Mouse (Mus musculus) thymus, postnatal 14 days (tissue): Measurements from ENCODE around the gene Rcbtb2.
"Not testable (repeated sequence)": the region's sequence is repeated elsewhere in the genome, so short reads cannot be mapped to it uniquely, and the experiment has no call there.

Experiments
- DNase-seq: peaks from one replicate; pipeline ENCODE4 v3.0.0; 2021

Rcbtb2 gene

DNA sequence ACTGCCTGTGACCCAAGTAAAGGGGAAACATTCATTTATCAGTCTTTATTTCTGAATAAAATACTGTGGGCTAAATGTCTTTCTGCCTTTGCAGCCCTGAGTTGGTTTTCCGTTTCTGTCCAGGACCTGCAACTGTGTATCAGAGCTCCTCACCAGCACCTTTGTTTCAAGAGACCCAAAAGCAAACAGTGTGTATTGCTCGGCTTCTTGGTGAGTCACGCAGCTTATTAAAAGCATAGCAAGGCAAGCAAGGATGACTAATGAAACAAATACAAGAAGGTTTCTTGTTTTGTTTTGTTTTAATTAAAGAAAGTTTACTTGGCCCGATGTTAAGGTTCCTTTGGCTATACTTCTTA, at the start of gene Rcbtb2:
Gene Rcbtb2 (plus strand): TSS at position 115 of the 356 bp plus-strand sequence.
- DNase-seq, result no peak

DNA sequence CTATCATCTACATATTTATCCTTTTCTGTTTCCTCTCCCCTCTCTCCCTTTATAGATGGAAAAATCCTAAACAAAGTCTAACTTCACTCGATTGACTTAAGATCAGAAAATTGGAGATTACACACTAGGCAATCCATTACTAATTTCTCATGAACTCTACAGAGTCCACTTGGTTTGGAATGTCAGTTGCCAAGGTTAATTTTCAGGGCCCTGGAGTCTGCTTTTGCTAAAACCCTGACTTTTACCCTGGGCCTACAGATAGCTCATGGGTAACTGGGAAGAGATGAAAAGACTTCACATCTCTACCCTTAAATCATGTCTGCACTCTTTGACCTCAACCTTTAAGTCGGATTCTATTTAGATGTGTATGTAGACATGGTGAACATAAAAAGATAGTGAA, 39.3 kb upstream of the Rcbtb2 start:
- no peak for DNase-seq

DNA sequence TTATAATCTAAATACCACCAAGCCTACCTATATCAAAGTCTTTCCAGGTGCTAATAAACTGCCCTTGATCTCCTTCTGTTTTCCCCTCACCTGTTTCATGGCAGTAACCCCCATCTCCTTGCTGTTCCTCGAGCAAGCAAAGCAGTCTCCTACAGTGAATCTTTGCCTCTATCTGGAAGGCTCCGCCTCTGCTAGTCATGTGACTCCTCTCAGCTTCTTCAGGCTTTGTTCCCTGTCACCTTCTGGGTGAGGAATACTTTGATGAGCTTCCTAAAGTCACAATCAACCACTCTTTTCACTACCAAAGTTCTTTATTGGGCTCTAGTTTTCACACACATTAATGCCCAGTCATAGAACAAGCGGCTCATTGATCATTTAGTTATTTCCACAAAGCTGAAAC, 36.4 kb upstream of the Rcbtb2 start:
- DNase-seq, result no peak

DNA sequence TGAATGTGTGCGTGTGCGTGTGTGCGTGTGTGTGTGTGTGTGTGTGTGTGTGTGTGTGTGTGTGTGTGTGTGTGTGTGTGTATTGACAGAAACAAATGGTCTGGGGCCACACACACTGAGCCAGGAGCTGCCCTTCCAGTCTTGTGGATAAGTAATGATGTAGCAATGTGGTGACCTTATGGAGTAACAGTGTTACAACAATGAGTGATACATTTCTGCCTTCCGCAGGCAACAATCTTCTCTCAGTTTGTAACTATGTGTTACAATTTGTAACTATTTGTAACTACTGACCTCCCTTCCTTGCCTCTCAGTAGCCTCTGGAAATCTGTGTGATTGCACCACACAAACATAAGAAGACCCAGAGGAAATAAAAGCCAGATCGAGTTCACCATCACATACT, 35.6 kb upstream of the Rcbtb2 start:
- DNase-seq, result no peak

DNA sequence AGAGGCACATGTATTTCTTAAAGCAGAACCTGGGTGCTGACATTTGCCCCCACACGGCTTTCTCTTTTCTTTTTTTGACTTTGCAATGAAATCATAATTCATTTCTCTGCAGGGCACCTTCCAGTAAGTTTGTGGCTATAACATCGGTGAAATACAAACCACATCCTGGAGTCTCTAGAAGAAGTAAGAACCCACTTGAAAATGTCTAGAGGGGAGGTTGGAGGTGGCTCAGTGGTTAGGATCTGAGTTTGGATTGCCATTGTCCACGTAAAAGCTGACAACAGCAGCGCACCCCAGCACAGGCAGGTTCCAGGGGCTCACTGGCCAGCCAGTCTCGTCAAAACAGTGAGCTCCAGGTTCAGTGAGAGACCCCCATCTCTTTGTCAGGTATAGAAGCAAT, 35.1 kb upstream of the Rcbtb2 start:
- peak; percentile 48 for DNase-seq

DNA sequence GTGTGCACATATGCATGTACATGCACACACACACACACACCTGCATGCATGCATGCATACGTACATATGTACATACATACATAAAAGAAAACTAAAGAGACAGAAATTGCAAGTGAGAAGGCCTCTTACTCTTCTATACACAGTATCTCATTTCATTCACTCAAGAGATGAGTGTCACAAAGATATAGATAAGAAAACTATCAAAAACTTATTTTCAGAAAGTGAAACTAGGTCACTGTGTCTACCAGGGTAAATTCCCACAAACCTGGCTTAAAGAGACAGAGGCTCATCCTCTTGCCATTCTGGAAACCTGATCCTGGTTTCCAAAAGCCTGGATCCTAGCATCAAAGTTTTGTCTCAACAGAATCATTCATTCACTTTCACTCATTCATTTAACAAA, 34.6 kb upstream of the Rcbtb2 start:
- DNase-seq, result no peak

DNA sequence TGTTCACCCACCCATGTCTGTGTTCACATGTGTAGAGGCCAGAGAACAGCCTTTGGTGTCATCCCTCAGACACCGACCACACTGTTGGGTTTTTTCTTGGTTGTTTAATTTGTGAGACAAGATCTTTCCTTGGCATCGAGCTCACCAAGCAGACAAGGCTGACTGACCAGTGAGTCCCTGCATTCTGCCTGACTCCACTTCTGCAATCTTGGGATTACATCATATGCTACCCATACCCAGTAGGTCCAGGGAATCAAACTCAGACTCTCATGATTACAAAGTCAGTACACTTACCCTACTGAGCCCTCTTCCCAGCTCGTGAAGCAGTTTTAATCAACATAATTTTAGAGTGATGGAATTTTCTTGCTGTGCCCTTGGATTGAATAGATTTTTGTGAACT, 30.0 kb upstream of the Rcbtb2 start:
- DNase-seq, result no peak

DNA sequence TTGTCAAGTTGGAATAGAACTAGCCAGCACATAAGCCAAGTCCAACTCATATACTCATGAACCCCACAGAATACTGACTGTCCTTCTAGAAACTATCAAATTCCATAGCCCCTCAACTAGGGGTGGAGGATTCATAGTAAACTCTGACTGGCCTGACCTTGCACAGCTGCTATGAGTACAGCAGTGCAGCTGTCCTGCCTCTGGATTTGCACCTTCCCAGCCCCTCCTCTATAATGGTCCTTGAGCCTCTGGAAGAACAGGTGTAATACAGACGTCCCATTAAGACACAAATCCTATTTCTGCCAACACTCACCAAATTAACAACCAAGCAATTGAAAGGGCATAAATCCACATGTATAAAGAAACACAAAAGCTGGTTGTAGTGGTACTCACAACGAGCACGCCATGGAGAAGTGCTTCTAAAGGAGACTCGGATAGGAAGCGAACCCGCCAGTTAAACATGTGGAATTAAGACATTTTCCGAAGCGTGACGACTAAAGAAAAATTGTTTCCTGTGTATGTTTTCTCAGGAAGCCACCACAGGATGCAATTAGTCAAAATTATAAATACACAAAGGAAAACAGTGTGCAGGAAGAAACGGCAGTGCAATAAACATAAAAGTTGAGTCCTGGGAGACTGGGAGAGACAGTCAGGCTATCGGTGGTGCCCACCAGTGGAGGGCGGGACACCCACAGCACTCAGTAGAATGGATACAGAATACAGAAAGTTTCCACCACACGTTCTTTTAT, 27.9 kb upstream of the Rcbtb2 start:
- DNase-seq, result no peak

DNA sequence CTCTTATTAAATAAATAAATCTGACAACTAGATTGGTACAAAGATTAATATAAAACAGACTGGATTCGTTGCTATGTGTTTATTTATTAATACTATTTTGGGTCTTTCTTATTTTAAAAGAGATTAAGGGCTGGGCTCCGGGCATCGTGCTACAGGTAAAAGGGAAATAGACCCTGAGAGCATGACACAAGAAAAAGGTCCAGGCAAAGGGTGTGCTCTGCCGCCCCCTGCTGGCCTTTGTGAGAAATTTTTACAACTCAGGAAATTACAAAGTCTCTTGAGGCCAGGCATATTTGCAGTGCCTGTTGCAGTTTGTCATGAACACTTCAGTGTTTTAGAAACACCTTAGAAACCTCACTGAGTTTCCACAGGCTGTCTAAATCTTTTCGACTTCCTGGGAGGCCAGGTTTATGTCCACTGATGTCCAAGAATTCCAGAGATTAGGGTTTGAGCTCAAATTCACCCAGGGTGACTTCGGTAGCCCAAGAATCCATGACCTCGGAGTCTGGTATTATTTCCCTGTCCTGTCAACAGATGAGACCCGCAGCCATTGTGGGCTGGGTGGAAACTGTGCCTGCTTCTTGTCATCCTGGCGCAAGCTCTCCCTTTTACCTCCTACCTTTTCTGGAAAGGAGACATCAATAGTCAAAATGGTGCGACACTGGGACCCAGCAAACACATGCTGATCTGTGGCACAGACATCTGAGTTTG, 24.0 kb upstream of the Rcbtb2 start:
- peak; percentile 71 for DNase-seq

DNA sequence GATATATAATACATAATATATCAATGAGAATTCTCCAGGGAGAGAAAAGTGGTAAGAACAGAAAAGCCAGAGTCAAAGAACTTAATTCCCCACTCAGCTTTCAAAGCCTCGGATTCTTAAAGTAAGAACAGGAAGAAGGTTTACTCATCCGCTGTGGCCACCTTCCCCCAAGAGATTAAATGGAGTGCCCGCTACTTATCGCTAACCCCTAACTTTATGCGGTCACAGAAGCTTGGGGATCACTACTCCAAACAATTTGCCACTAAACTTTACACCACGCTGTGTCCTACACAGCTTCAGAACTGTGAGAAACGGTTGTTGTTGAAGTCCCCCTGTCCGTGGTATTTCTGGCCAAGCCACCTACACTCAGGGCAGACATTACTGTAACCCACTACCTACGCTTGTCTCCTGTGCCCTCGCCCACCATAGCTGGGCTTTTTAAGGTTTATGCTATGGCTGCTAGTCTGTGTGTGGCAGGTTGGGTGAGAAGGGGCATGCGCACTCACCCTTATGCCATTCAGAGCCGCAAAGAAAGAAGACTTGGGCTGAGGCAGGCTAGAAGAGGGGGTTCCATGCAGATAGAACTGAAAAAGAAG, 20.5 kb upstream of the Rcbtb2 start:
- no peak for DNase-seq

DNA sequence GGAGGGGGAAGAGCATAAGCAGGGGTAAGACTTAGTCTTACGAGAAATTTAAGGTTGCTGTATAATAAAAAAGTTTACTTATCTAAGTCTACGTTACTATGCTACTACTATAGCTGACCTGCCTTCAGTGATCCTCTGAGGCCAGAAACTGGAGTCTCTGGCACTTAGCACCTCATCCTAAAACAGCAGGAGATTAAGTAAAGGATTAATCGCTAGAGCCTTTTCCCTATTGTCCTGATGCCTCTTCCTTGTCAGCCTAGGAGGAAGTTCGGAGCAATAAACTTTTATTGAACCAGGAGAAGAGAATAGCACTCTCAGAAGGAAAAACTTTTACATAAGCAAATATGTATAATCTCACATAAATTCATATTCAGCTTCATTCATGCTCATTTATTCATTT, 19.9 kb upstream of the Rcbtb2 start:
- not testable (repeated sequence) for DNase-seq

DNA sequence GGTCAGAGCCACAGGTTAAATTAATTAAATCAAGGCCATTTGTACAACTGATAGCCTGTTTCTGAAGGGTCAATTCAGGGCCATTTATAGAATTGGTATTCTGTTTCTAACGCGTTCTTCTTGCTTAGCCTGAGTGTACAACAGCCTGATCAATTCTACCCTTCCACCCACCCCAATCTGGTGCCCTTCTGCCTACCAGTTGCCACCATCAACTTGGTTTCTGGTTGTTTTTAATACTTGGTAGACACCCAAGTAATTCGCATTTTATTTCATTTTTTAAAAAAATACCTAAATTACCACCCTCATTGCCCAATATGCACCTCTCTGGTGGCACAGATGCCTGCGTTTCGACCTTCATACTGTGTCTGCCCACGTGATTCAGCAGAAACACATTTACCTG, 17.9 kb upstream of the Rcbtb2 start:
- no peak for DNase-seq

DNA sequence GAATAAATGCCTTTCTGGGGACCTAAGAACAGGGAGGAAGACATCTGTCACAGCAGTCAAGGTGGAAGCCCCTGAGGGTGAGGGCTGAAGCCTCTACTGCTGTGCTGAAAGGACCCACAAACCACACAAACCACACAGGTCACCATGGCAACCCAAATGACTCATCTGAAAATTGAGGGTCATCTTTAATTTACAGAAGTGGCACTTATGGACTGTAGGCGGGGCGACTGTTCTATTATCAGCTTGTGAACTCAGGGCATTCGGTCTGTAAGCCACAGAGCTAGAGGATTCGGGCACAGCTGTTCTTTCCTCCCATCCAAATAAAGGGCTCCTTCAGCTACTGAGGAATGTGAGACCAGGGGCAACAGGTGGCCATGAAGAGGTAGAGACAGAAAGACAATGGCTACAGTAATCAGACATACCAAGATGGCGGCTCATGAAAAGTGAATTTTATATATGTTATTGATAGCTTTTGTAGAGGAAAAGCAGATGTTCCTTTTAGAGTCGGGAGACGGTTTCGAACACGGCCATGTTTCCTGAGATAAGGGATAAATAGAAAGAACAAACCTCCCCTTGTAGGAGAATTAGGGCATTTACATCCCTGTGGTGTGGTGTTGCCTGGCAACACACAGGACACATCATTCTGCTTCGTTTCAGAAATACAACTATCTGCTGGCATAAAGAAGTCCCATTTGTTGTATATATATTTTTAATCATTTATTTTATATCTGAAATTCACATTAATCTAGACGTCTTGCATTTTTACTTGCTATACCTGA, 17.2 kb upstream of the Rcbtb2 start:
- peak; percentile 64 for DNase-seq

DNA sequence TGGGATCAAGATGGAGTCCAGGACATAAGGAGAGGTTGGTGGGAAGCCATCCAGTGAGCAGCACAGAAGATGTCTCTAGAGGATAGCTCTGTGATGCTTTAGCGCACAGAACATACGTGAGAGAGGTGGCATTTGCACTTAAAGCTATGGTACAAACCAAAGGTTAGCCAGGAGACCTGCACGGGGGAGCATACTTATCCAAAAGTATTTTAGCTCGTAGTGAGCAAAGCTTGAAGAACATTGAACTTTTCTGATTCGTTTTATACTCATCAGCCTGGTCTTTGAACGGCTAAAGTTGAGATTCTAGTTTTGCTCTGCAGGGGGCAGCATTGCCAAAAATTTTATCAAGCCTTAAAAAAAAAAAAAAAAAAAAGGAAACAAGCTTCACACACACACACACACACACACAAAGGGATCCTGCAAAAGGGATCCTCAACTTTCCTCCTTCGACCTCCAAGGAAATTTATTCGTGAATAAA, 16.6 kb upstream of the Rcbtb2 start:
- peak; percentile 73 for DNase-seq

DNA sequence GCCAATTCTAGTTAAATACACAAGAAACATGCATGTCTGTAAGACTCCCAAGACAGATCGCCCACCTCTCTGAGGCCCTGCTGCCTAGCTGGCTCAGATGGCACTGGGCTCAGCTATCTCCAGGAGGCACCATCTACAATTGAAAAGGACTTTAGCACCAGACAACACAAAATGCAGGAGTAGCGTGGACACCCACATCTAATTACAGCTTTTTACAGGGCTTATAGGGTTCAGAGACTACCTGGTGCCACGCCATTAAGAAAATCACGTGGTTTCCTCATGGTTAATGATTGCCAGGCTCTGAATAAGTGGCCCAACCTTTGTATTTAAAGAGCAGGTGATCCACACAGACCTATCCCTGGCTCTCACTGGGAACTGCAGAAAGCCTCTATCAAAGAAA, 15.9 kb upstream of the Rcbtb2 start:
- DNase-seq, result peak; percentile 50

DNA sequence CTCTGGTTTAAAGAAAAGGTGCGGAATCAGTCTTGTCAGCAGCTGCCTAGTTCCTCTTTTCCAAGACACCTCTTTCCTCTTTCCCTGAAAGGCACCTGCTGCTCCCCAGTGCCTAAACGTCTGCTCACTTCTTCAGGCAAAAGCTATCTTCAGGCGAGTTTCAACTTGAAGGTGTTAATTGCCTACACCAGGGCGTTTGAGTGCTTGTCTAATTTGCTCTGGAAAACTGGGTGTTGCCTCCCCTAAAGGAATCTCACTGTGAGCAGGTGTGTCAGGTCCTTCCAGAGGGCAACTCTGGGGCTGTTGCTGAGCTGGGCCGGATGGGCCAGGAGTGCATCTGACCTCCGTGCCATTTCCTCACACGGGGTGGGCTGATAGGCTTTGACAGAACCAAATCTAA, 15.5 kb upstream of the Rcbtb2 start:
- no peak for DNase-seq

DNA sequence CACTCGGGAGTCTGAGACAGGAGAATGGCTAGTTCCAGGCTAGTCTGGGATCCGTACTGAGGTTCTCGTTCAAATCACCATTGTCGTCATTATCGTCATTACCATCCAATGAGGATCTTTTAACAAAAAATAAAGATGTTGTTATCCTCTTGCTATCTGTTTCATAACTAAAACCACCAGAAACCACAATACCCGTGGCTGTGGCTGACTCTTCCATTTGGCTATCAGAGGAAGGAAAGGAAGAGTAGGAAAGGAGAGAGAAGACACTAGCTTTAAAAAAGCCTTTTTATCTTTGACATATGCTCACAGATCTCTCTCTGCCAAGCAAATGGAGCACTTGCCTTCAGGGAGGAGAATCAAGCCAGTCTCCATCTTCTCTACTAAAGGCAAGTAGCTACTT, 14.9 kb upstream of the Rcbtb2 start:
- DNase-seq, result no peak

DNA sequence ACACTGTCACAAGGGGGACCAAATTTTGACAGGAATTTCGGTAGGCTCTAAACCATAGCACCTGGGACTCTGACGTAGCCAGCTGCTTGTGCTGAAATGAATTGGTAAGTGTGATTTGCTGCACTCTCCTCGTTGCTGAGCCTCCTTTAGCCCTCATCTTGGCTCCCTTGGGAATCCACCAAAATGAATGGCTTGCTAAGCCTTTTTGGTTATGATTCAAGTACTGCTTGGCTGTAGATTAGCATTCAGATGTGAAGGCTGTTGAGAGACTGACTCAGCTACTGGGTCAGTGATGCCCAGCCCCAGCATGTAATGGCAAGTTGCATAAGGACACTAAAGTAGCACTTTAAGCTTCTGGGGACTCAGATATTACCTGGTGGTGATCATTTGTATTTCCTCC, 12.2 kb upstream of the Rcbtb2 start:
- no peak for DNase-seq

DNA sequence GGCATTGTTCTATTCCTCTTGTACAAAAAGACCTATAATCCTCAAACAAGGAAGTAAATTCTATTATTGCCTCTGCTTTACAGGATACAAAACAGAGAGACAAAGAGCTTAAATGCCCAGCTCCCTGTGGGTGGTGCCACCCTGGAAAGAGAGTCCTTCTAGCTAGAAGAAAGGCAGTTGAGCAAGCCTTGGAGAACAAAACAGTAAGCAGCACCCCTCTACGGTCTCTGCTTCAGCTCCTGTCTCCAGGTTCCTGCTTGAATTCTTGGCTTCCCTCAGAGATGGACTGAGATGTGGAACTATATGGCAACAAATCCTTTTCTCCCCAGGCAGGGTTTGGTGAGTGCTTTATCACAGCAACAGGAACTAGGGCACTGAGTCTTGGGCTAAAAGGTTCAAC, 11.7 kb upstream of the Rcbtb2 start:
- DNase-seq, result peak; percentile 32

DNA sequence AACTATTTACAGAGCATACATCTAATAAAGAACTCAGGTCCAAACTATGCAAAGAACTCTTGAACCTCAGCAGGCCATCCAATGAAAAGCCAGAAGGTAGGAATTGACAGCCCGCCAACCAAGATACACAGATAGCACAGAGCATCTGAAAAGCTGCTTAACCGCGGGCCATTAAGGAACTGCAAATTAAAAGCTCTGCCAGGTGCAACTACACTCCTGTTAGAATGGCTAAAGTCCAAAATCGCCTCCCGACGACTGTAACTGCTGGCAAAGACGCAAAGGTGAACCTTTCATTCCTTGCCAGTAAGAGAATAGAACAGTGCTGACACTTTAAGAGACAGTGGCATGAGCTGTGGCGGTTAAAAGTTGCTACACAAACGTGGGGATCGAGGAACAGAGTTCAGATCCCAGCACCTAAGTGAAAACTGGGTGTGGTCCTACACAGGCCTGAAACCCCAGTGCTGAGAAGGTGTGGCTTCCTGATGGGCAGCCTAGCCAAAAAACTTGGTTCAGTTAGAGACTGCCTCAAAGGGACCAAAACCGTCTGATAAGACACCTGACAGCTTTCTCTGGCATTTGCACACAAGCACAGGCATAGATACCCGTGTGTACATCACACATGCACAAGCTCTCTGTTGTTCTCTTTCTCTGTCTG, 10.5 kb upstream of the Rcbtb2 start:
- peak; percentile 68 for DNase-seq

DNA sequence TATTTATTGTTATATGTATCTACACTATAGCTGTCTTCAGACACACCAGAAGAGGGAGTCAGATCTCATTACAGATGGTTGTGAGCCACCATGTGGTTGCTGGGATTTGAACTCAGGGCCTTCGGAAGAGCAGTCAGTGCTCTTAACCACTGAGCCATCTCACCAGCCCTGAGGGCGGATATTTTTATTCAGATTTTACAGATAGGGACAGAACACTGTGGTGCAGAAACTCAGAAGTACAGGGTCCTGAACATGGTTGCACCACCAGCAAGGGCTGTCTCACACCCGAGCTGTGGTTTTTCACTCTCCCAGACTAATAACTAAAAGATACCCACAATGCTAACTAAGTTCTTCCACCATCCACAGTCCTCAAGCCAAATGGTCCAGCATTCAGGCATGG, 7.9 kb upstream of the Rcbtb2 start:
- peak; percentile 15 for DNase-seq

DNA sequence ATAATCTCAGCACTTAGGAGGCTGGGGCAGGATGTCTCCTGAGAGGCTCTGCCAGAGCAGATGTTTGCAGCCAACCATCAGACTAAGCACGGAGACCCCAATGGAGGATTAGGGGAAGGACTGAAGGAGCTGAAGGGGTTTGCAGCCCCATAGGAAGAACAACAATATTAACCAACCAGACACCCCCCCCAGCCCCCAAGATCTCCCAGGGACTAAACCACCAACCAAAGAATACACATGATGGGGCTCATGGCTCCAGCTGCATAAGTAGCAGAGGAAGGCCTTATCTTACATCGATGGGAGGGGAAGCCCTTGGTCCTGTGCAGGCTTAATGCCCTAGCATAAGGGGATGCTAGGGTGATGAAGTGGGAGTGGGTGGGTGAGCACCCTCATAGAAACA, 6.5 kb upstream of the Rcbtb2 start:
- DNase-seq, result peak; percentile 73

DNA sequence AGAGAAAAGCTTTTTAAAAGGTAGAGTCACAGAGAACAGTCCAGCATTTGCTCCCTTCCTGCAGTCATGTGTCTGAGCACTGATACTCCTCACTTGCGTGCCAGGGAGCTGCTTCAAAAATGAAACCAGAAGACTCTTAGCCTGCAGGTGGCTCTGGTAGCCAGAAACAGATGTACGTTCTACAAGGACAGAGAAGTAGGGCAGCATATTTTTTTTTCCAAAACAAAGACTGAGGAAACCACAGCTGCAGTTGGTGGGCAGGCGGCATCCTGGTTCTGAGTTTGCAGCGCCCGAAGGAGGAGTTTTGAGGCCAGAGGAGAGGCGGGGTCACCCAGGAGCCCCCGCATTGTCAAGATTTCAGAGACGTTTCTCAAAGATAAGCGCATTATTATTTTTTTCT, 5.9 kb upstream of the Rcbtb2 start:
- peak; percentile 89 for DNase-seq
